Mouse (Mus musculus): Measurements from ENCODE around the gene Gpc5. TPM values are rescaled to one million over a fixed set of nuclear protein-coding genes. Genes with fewer than 3 reads are reported as not detected.

The Gpc5 gene
- polyA plus RNA-seq, 1 experiment from 2014 or later, result 1.2 TPM

- ATAC-seq, result no peak
- POLR2A ChIA-PET, result no interaction called here
- no peak for DNase-seq (ENCODE audit: low read depth, low spot score)
- TF ChIP-seq CTCF (IDR thresholded peaks at IDR 0.05), result no peak
- CTCF ChIA-PET, result no interaction called here
- in situ Hi-C loops (cut with MboI; ENCODE audit: low pct_unique_long_range_greater_than_20kb), result no loop called here
- no peaks in the 10 kb centered on the region for H3K27me3 ChIP-seq
Observed at GRCm38 (mm10) chr14:116336182-116336581, 1244.2 kb downstream of the Gpc5 start.

GRCm38 (mm10) chr14:116338395-116338794, 1246.4 kb downstream of the Gpc5 start:
- no peak for TF ChIP-seq CTCF (IDR thresholded peaks at IDR 0.05)
- H3K27me3 ChIP-seq, result no peaks in the 10 kb centered on the region
- ChIA-PET POLR2A (no interaction called here), CTCF (no interaction called here)
- in situ Hi-C loops (cut with MboI; ENCODE audit: low pct_unique_long_range_greater_than_20kb), result no loop called here
- ATAC-seq (no peak), DNase-seq (ENCODE audit: low read depth, low spot score) (no peak)

DNA sequence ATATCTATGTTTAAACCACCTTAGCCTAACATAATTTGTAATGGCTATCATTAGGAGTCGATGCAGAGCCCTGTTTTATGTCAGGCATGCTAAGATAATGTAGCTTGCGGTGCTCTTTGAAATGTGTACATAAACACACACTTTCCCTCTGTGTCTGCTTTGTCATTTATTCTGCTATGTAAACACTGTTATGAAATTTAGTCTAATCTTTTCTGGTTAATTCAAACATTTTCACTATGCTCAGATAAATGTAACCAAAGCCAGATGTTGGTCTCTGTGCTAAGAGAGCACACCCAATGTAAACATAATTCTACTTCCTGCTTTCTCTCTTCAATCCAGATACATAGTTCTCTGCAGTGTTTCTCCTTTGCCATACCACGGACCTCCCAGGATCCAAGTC, 1256.5 kb downstream of the Gpc5 start:
- DNase-seq (ENCODE audit: low read depth, low spot score) (no peak), ATAC-seq (no peak)
- POLR2A ChIA-PET, result no interaction called here
- peaks cover 5% of the 10 kb centered on the region for H3K27me3 ChIP-seq
- in situ Hi-C loops (cut with MboI; ENCODE audit: low pct_unique_long_range_greater_than_20kb), result no loop called here
- no peak for TF ChIP-seq CTCF (IDR thresholded peaks at IDR 0.05)
- CTCF ChIA-PET, result no interaction called here

GRCm38 (mm10) chr14:116384602-116385001, 1292.6 kb downstream of the Gpc5 start:
- ChIA-PET CTCF (no interaction called here), POLR2A (interaction anchor here (1.6 kb wide), 1 partner anchor 28 kb away, joined by 3 read pairs; no protein-coding TSS in a partner anchor)
- in situ Hi-C loops (cut with MboI; ENCODE audit: low pct_unique_long_range_greater_than_20kb), result loop anchor here (5.0 kb wide), 1 partner anchor 728 kb away; no protein-coding TSS in a partner anchor
- H3K27me3 ChIP-seq, result peaks cover 3% of the 10 kb centered on the region
- ATAC-seq, result no peak
- TF ChIP-seq CTCF (IDR thresholded peaks at IDR 0.05), result no peak
- DNase-seq (ENCODE audit: low read depth, low spot score), result no peak

- no peaks in the 10 kb centered on the region for H3K27me3 ChIP-seq
- no peak for ATAC-seq
- POLR2A ChIA-PET, result interaction anchor here (0.6 kb wide), 2 partner anchors 232 to 1516 kb away, joined by 3 to 6 read pairs; no protein-coding TSS in a partner anchor
- CTCF ChIA-PET, result no interaction called here
- TF ChIP-seq CTCF (IDR thresholded peaks at IDR 0.05), result no peak
- in situ Hi-C loops (cut with MboI; ENCODE audit: low pct_unique_long_range_greater_than_20kb), result no loop called here
- no peak for DNase-seq (ENCODE audit: low read depth, low spot score)
Observed at GRCm38 (mm10) chr14:116415511-116415910, 1323.5 kb downstream of the Gpc5 start.

DNA sequence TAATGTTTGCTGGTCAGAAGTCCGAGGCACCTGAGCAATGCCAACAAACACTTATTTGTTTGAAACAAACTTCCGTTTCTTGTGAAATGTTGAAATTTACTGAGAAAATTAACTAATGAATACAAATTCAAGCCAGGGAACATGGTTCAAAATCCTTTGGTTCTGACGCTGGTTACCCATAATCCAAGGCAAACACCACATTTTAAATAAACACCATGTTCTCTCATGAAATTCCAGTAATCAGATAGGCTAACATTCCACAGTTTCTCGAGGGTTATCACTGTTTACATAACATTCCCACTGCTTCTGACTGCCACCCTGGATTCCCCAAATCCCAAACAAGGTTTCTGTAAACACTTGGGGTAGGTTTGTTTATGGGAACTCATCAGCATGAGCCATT, 1356.2 kb downstream of the Gpc5 start:
- in situ Hi-C loops (cut with MboI; ENCODE audit: low pct_unique_long_range_greater_than_20kb), result no loop called here
- ChIA-PET CTCF (no interaction called here), POLR2A (no interaction called here)
- H3K27me3 ChIP-seq, result no peaks in the 10 kb centered on the region
- TF ChIP-seq CTCF (IDR thresholded peaks at IDR 0.05), result no peak
- no peak for ATAC-seq
- DNase-seq (ENCODE audit: low read depth, low spot score), result no peak

GRCm38 (mm10) chr14:116453356-116453755, 1361.3 kb downstream of the Gpc5 start:
- POLR2A ChIA-PET, result no interaction called here
- in situ Hi-C loops (cut with MboI; ENCODE audit: low pct_unique_long_range_greater_than_20kb), result no loop called here
- no peaks in the 10 kb centered on the region for H3K27me3 ChIP-seq
- ATAC-seq (no peak), DNase-seq (ENCODE audit: low read depth, low spot score) (no peak)
- CTCF ChIA-PET, result interaction anchor here (0.6 to 1.5 kb wide), 4 partner anchors 8 to 104 kb away, joined by 3 read pairs; no protein-coding TSS in a partner anchor
- TF ChIP-seq CTCF (IDR thresholded peaks at IDR 0.05), result no peak

- CTCF ChIA-PET, result interaction anchor here (1.0 kb wide), 1 partner anchor 43 kb away, joined by 4 read pairs; no protein-coding TSS in a partner anchor
- DNase-seq (ENCODE audit: low read depth, low spot score) (no peak), ATAC-seq (no peak)
- in situ Hi-C loops (cut with MboI; ENCODE audit: low pct_unique_long_range_greater_than_20kb), result no loop called here
- POLR2A ChIA-PET, result no interaction called here
- no peak for TF ChIP-seq CTCF (IDR thresholded peaks at IDR 0.05)
- no peaks in the 10 kb centered on the region for H3K27me3 ChIP-seq
Observed at GRCm38 (mm10) chr14:116456211-116456610, 1364.2 kb downstream of the Gpc5 start.

GRCm38 (mm10) chr14:116473378-116474179, 1381.6 kb downstream of the Gpc5 start:
- CTCF ChIA-PET, result interaction anchor here (0.7 kb wide), 1 partner anchor 12 kb away, joined by 3 read pairs; no protein-coding TSS in a partner anchor
- in situ Hi-C loops (cut with MboI; ENCODE audit: low pct_unique_long_range_greater_than_20kb), result no loop called here
- POLR2A ChIA-PET, result interaction anchor here (0.7 kb wide), 1 partner anchor 1489 kb away, joined by 4 read pairs; no protein-coding TSS in a partner anchor
- H3K27me3 ChIP-seq, result no peaks in the 10 kb centered on the region
- DNase-seq (ENCODE audit: low read depth, low spot score), result no peak
- no peak for TF ChIP-seq CTCF (IDR thresholded peaks at IDR 0.05)
- ATAC-seq, result no peak

DNA sequence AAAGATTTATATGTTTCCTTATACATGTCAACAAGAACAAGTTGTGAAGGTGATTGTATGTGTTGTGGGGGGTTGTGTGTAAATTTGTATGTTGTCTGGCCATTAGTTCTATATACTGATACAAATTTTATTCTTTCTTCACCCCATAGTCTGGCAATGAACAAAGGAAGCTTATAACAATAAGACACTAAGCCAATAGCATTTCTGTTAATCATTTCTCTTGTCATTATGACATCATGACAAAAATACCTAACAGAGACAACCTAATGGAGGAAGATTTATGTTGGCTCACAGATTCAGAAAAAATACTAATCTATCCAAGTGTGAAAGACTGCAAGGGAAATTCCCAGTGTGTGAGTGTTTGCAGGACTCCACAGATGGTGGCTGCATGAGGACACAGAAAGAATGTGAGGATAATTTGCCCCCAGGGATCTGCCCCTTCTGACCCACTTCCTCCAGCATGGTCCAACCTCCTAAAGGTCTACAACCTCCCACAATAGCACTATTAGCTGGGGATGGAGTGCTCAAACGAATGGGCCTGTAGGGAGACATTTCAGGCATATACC, 1402.4 kb downstream of the Gpc5 start:
- ChIA-PET POLR2A (interaction anchor here (0.6 kb wide), 1 partner anchor 1169 kb away, joined by 4 read pairs; no protein-coding TSS in a partner anchor), CTCF (interaction anchor here (1.0 to 1.2 kb wide), 2 partner anchors 17 to 42 kb away, joined by 3 read pairs; no protein-coding TSS in a partner anchor)
- DNase-seq (ENCODE audit: low read depth, low spot score), result peak; percentile 71
- no peak for TF ChIP-seq CTCF (IDR thresholded peaks at IDR 0.05)
- ATAC-seq, result peak; percentile 97
- in situ Hi-C loops (cut with MboI; ENCODE audit: low pct_unique_long_range_greater_than_20kb), result no loop called here
- H3K27me3 ChIP-seq, result no peaks in the 10 kb centered on the region

DNA sequence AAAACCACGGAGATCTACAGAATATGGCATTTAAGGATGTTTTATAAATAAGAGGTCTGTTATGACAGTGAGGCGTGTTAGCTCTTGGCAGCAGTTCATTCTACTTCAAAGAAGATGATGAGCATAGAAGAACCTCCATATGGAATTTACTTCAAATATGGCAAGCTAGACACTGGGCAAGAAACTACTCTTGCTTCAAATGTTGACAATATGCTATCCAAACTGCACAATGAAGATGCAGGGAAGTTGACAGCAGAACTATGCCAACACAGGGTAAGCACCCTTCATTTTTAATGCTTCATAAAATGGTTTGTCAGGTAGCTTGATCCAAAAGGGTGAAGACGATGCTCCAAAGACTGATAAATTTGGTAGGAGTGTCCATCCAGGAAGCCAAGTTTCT, 1446.2 kb downstream of the Gpc5 start:
- peaks cover 16% of the 10 kb centered on the region for H3K27me3 ChIP-seq
- POLR2A ChIA-PET, result no interaction called here
- no peak for TF ChIP-seq CTCF (IDR thresholded peaks at IDR 0.05)

More for the DNA sequence above, 1446.2 kb downstream of the Gpc5 start:
- DNase-seq (ENCODE audit: low read depth, low spot score) (no peak), ATAC-seq (no peak)
- CTCF ChIA-PET, result interaction anchor here (1.8 to 2.1 kb wide), 2 partner anchors 9 to 21 kb away, joined by 5 to 6 read pairs; no protein-coding TSS in a partner anchor
- in situ Hi-C loops (cut with MboI; ENCODE audit: low pct_unique_long_range_greater_than_20kb), result no loop called here

Measured in Patski (cell line).